Mouse (Mus musculus) olfactory bulb, adult 2 months (tissue): ENCODE data around the gene Lrrc46.

Experiments
- CTCF ChIP-seq: fragments of 200-500 bp; IDR thresholded peaks from 2 replicates; pipeline ENCODE4 v1.5.1; 2012; ENCODE audit warnings: low read depth, mild to moderate bottlenecking, low read length, moderate library complexity; ENCODE audit not compliant: insufficient read depth
- POLR2A ChIP-seq: fragments of 200-500 bp; IDR thresholded peaks from 2 replicates; pipeline ENCODE4 v1.6.1; 2012; ENCODE audit warnings: mild to moderate bottlenecking, low read depth, low read length, moderate library complexity; ENCODE audit not compliant: insufficient read depth

GRCm38 (mm10) chr11:97017696-97018582 is 23.3 kb downstream of the Lrrc46 start:
- TF ChIP-seq CTCF (no peak), POLR2A (no peak)
